Mouse (Mus musculus): Measurements from ENCODE around the gene Cib1. TPM values are rescaled to one million over a fixed set of nuclear protein-coding genes. Genes with fewer than 3 reads are reported as not detected.

Cib1 gene
- polyA plus RNA-seq, 1 experiment from 2014 or later = 53.7 TPM

- no peaks in the 10 kb centered on the region for H3K9me3 ChIP-seq (replicated peaks; ENCODE audit: control insufficient read depth, low read length)
- no peaks in the 10 kb centered on the region for H3K36me3 ChIP-seq (replicated peaks; ENCODE audit: control insufficient read depth, insufficient read depth, low read depth, low read length)
- no peak overlapping the region for H3K9ac ChIP-seq (replicated peaks; ENCODE audit: low read length)
- no peaks in the 10 kb centered on the region for H3K27me3 ChIP-seq (ENCODE audit: control insufficient read depth, insufficient read depth, low read length)
- WGBS = 86% methylated on average over 4 of the region's 4 CpGs
- no peaks in the 10 kb centered on the region for H3K4me1 ChIP-seq (ENCODE audit: control insufficient read depth, insufficient read depth, low read length)
- DNase-seq (ENCODE audit: low spot score) = no peak
- no peak overlapping the region for H3K27ac ChIP-seq (replicated peaks; ENCODE audit: low read depth, low read length)
- no peak for ATAC-seq (replicated peaks; ENCODE audit: insufficient number of reproducible peaks, low FRiP score, low TSS enrichment, low read depth)
- H3K4me2 ChIP-seq (ENCODE audit: low read depth, low read length) = no peak overlapping the region
- H3K4me3 ChIP-seq (ENCODE audit: low read depth, low read length) = no peak overlapping the region
Measured at GRCm38 (mm10) chr7:80204362-80204761, 28.3 kb downstream of the Cib1 start.

- H3K27ac ChIP-seq (replicated peaks; ENCODE audit: low read depth, low read length) = no peak overlapping the region
- no peaks in the 10 kb centered on the region for H3K36me3 ChIP-seq (replicated peaks; ENCODE audit: control insufficient read depth, insufficient read depth, low read depth, low read length)
- ATAC-seq (replicated peaks; ENCODE audit: insufficient number of reproducible peaks, low FRiP score, low TSS enrichment, low read depth) (no peak), DNase-seq (ENCODE audit: low spot score) (no peak)
- H3K9ac ChIP-seq (replicated peaks; ENCODE audit: low read length) = no peak overlapping the region
- no peak overlapping the region for H3K4me2 ChIP-seq (ENCODE audit: low read depth, low read length)
- H3K9me3 ChIP-seq (replicated peaks; ENCODE audit: control insufficient read depth, low read length) = no peaks in the 10 kb centered on the region
- 63% methylated on average over 12 of the region's 12 CpGs for WGBS
- no peaks in the 10 kb centered on the region for H3K4me1 ChIP-seq (ENCODE audit: control insufficient read depth, insufficient read depth, low read length)
- H3K4me3 ChIP-seq (ENCODE audit: low read depth, low read length) = no peak overlapping the region
- no peaks in the 10 kb centered on the region for H3K27me3 ChIP-seq (ENCODE audit: control insufficient read depth, insufficient read depth, low read length)
Measured at GRCm38 (mm10) chr7:80203638-80204096, 28.9 kb downstream of the Cib1 start.

DNA sequence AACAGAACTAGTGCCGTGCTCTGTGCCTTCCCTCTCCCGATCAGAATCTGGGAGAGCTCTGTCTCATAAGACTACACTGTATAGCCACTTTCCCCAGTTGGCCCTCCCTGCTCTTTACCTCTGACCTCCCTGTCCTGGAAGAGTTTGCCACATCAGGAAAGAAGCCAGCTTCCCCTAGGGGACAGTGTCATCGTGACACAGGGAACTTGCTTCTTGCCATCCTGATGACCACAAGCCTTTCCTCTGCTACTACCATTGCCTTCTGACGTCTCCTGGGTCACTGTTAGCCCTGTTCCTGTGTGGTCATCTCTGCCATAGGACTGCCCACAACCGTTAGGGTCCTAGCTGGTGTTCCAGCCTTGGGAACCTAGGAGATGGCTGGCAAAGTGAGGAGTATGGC, 29.7 kb downstream of the Cib1 start:
- H3K36me3 ChIP-seq (replicated peaks; ENCODE audit: control insufficient read depth, insufficient read depth, low read depth, low read length) = no peaks in the 10 kb centered on the region
- H3K27me3 ChIP-seq (ENCODE audit: control insufficient read depth, insufficient read depth, low read length) = no peaks in the 10 kb centered on the region
- no peaks in the 10 kb centered on the region for H3K9me3 ChIP-seq (replicated peaks; ENCODE audit: control insufficient read depth, low read length)
- DNase-seq (ENCODE audit: low spot score) (no peak), ATAC-seq (replicated peaks; ENCODE audit: insufficient number of reproducible peaks, low FRiP score, low TSS enrichment, low read depth) (no peak)
- WGBS = 80% methylated on average over 5 of the region's 5 CpGs
- H3K4me2 ChIP-seq (ENCODE audit: low read depth, low read length) = no peak overlapping the region
- H3K9ac ChIP-seq (replicated peaks; ENCODE audit: low read length) = no peak overlapping the region
- no peak overlapping the region for H3K27ac ChIP-seq (replicated peaks; ENCODE audit: low read depth, low read length)
- H3K4me3 ChIP-seq (ENCODE audit: low read depth, low read length) = no peak overlapping the region
- H3K4me1 ChIP-seq (ENCODE audit: control insufficient read depth, insufficient read depth, low read length) = no peaks in the 10 kb centered on the region

DNA sequence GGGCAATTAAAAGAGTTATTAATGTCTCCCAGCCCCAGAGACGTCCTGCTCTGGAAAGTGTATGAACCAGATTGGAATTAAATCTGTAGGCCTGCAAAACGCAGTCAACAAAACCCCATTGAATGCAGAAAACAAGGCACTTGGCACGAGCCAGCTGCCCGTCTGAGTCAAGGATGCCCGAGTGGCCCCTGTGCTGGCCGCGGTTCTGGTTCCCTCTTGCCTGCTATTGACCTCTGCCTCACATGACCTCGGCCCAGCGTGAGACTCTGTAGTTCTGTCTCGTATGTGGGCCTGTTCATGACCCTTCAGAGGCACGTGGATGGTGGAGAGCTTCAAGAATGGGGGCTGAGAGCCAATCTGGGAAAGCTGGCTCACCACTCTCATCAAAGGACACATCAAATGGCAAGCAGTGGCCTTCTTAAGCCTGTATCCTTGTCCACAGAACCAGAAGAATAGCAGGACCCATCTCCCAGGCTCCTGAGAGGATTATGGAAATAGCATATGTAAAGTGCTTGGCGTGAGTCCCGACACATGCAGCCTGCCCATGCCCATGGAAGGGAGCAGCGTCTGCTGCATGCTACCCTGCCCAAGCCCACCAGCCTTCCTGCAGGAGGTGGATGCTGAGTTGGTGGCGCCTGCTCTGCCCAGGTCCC, 30.6 kb downstream of the Cib1 start:
- Histone ChIP-seq H3K4me1 (ENCODE audit: control insufficient read depth, insufficient read depth, low read length) (no peaks in the 10 kb centered on the region), H3K27me3 (ENCODE audit: control insufficient read depth, insufficient read depth, low read length) (no peaks in the 10 kb centered on the region)

GRCm38 (mm10) chr7:80200963-80201539, 31.6 kb downstream of the Cib1 start:
- ATAC-seq (replicated peaks; ENCODE audit: insufficient number of reproducible peaks, low FRiP score, low TSS enrichment, low read depth) (no peak), DNase-seq (ENCODE audit: low spot score) (no peak)
- no peaks in the 10 kb centered on the region for H3K4me1 ChIP-seq (ENCODE audit: control insufficient read depth, insufficient read depth, low read length)
- no peaks in the 10 kb centered on the region for H3K36me3 ChIP-seq (replicated peaks; ENCODE audit: control insufficient read depth, insufficient read depth, low read depth, low read length)
- H3K9ac ChIP-seq (replicated peaks; ENCODE audit: low read length) = no peak overlapping the region
- no peaks in the 10 kb centered on the region for H3K9me3 ChIP-seq (replicated peaks; ENCODE audit: control insufficient read depth, low read length)
- H3K4me2 ChIP-seq (ENCODE audit: low read depth, low read length) = no peak overlapping the region; the same call in 1 of the 2 replicates
- no peaks in the 10 kb centered on the region for H3K27me3 ChIP-seq (ENCODE audit: control insufficient read depth, insufficient read depth, low read length)
- H3K4me3 ChIP-seq (ENCODE audit: low read depth, low read length) = no peak overlapping the region
- H3K27ac ChIP-seq (replicated peaks; ENCODE audit: low read depth, low read length) = no peak overlapping the region
- WGBS = 88% methylated on average over 5 of the region's 5 CpGs

More for the DNA sequence above, 30.6 kb downstream of the Cib1 start:
- Histone ChIP-seq H3K36me3 (replicated peaks; ENCODE audit: control insufficient read depth, insufficient read depth, low read depth, low read length) (no peaks in the 10 kb centered on the region), H3K4me2 (ENCODE audit: low read depth, low read length) (no peak overlapping the region), H3K9ac (replicated peaks; ENCODE audit: low read length) (no peak overlapping the region), H3K27ac (replicated peaks; ENCODE audit: low read depth, low read length) (no peak overlapping the region), H3K9me3 (replicated peaks; ENCODE audit: control insufficient read depth, low read length) (no peaks in the 10 kb centered on the region), H3K4me3 (ENCODE audit: low read depth, low read length) (no peak overlapping the region)
- ATAC-seq (replicated peaks; ENCODE audit: insufficient number of reproducible peaks, low FRiP score, low TSS enrichment, low read depth) (no peak), DNase-seq (ENCODE audit: low spot score) (no peak)
- 87% methylated on average over 15 of the region's 15 CpGs for WGBS

DNA sequence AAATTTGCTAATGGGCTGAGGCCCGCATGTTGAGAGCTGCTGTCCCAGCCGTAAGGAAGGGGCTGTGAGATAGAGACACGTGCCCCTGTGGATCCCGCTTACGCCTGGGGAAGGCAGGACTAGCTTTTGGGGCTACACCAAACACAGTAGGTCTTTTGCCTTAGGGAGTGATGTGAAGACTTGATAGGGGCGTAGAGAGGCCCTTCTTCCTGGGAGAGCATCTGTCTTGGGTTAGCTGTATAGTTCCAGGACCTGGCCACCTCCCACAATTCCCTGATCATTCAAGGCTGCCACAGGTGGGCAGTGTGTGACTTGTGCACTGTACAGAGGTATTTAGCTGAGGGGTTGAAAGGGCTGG, 32.0 kb downstream of the Cib1 start:
- no peak overlapping the region for H3K4me2 ChIP-seq (ENCODE audit: low read depth, low read length)
- DNase-seq (ENCODE audit: low spot score) (no peak), ATAC-seq (replicated peaks; ENCODE audit: insufficient number of reproducible peaks, low FRiP score, low TSS enrichment, low read depth) (no peak)
- no peaks in the 10 kb centered on the region for H3K9me3 ChIP-seq (replicated peaks; ENCODE audit: control insufficient read depth, low read length)
- H3K27ac ChIP-seq (replicated peaks; ENCODE audit: low read depth, low read length) = no peak overlapping the region
- H3K36me3 ChIP-seq (replicated peaks; ENCODE audit: control insufficient read depth, insufficient read depth, low read depth, low read length) = no peaks in the 10 kb centered on the region
- no peak overlapping the region for H3K9ac ChIP-seq (replicated peaks; ENCODE audit: low read length)
- H3K4me3 ChIP-seq (ENCODE audit: low read depth, low read length) = no peak overlapping the region
- 86% methylated on average over 6 of the region's 6 CpGs for WGBS
- no peaks in the 10 kb centered on the region for H3K4me1 ChIP-seq (ENCODE audit: control insufficient read depth, insufficient read depth, low read length)
- no peaks in the 10 kb centered on the region for H3K27me3 ChIP-seq (ENCODE audit: control insufficient read depth, insufficient read depth, low read length)

DNA sequence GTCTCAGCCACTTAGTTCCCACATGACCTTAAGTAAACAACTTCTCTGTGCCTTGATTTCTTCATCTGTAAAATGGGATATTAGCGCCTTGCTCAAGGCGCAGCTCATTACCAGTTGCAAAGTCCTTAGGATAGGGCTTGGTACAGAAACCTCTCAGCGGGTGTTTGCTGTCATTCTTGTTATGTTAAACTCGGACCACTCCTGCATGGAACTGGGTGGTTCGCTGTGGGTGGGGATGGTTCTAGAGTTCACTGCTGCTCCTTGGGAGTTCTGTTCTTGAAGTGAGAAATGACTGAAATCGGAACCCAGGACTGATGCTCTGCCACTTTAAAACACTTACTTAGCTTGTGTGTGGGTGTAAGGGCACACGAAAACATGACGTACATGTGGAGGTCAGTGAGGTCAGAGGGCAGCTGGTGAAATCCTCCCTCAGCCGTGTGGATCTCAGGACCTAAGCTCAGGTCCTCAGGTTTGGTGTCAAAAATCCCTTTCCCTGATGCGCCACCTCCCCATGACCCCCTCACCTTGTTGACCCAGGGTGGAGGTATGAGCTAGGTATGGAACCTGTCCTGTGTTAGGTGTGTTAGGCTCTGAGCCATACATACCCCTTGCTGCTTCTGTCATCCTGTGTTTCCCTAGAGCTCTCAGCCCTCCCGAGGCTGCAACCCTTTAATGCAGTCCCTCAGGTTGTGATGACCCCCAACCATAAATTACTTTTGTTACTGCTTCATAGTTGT, 32.6 kb downstream of the Cib1 start:
- Histone ChIP-seq H3K4me3 (ENCODE audit: low read depth, low read length) (peak overlapping the region; percentile 66; the same call in 1 of the 2 replicates), H3K9me3 (replicated peaks; ENCODE audit: control insufficient read depth, low read length) (no peaks in the 10 kb centered on the region), H3K27me3 (ENCODE audit: control insufficient read depth, insufficient read depth, low read length) (no peaks in the 10 kb centered on the region), H3K9ac (replicated peaks; ENCODE audit: low read length) (no peak overlapping the region), H3K36me3 (replicated peaks; ENCODE audit: control insufficient read depth, insufficient read depth, low read depth, low read length) (no peaks in the 10 kb centered on the region), H3K27ac (replicated peaks; ENCODE audit: low read depth, low read length) (no peak overlapping the region), H3K4me2 (ENCODE audit: low read depth, low read length) (no peak overlapping the region; the same call in 1 of the 2 replicates), H3K4me1 (ENCODE audit: control insufficient read depth, insufficient read depth, low read length) (no peaks in the 10 kb centered on the region)
- ATAC-seq (replicated peaks; ENCODE audit: insufficient number of reproducible peaks, low FRiP score, low TSS enrichment, low read depth) (no peak), DNase-seq (ENCODE audit: low spot score) (no peak)
- WGBS = 62% methylated on average over 11 of the region's 11 CpGs

DNA sequence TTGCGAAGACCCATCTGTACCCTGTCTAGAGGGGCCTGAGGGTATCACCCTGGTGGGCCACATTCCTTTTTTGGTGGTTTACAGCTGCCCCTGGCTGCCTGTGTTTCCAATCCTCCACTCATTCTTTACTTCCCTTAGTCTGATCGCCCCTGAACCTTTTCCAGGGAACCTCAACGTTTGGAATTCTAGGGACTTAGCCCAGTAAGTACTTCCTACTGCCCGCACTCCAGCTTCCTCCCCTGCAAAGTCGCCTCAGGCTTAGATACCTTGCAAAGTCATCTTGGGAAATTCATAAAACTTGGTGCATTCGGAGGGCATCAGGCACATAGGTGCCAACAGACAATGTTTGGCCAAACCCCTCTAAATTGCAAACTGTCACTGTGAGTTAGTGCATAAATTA, 33.3 kb downstream of the Cib1 start:
- no peak for ATAC-seq (replicated peaks; ENCODE audit: insufficient number of reproducible peaks, low FRiP score, low TSS enrichment, low read depth)
- H3K9ac ChIP-seq (replicated peaks; ENCODE audit: low read length) = peak overlapping the region; percentile 83
- WGBS = 27% methylated on average over 6 of the region's 6 CpGs

More for the DNA sequence above, 33.3 kb downstream of the Cib1 start:
- no peak for DNase-seq (ENCODE audit: low spot score)
- Histone ChIP-seq H3K27ac (replicated peaks; ENCODE audit: low read depth, low read length) (no peak overlapping the region; the same call in 1 of the 2 replicates), H3K4me2 (ENCODE audit: low read depth, low read length) (peak overlapping the region; percentile 84), H3K36me3 (replicated peaks; ENCODE audit: control insufficient read depth, insufficient read depth, low read depth, low read length) (no peaks in the 10 kb centered on the region), H3K27me3 (ENCODE audit: control insufficient read depth, insufficient read depth, low read length) (no peaks in the 10 kb centered on the region), H3K4me1 (ENCODE audit: control insufficient read depth, insufficient read depth, low read length) (no peaks in the 10 kb centered on the region), H3K4me3 (ENCODE audit: low read depth, low read length) (peak overlapping the region; percentile 66), H3K9me3 (replicated peaks; ENCODE audit: control insufficient read depth, low read length) (no peaks in the 10 kb centered on the region)

Measured in embryonic facial prominence, embryonic 11.5 days (tissue).